Comparison of ENCODE assay signal across 8 mouse cellular contexts in the genomic region with DNA sequence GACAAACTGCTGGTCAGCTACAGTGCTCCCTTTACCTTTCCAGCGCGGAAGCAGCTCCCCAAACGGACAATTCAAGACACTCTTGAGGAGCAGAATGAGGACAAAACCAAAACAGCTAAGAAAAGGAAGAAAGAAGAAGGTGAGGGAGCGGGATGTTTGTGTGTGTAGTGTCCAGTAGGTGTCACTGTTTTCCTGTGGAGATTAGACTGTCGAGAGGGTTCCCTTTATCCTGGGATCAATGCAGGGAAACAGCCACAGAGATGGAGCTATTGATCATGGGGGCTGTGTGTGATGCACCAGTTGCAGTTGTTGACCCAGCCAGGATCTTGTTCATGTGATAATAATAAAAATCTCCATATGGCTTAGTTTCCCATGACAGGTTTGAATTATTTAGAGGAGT. TPM values are rescaled to one million over a fixed set of nuclear protein-coding genes. Genes with fewer than 3 reads are reported as not detected.
DNase-seq lines count a peak whose midpoint lies in the region; ATAC-seq and TF ChIP-seq lines count a peak whose summit lies in the region.

No protein-coding gene starts in this region.

- WGBS in neural tube, embryonic 15.5 days, result 49% methylated on average over 5 of the region's 5 CpGs

- H3K4me3 ChIP-seq in E14TG2a.4 (replicated peaks; ENCODE audit: low read length), result no peak overlapping the region
- H3K4me3 ChIP-seq in neural tube, embryonic 15.5 days (replicated peaks), result no peak overlapping the region

- peaks cover 47% of the 10 kb centered on the region for H3K9me3 ChIP-seq in E14TG2a.4 (ENCODE audit: low read length)
- no peaks in the 10 kb centered on the region for H3K9me3 ChIP-seq in neural tube, embryonic 15.5 days (replicated peaks)

- peaks cover 100% of the 10 kb centered on the region for H3K36me3 ChIP-seq in E14TG2a.4 (ENCODE audit: insufficient read depth, low read length)
- H3K36me3 ChIP-seq in neural tube, embryonic 15.5 days, result peaks cover 68% of the 10 kb centered on the region

- no peaks in the 10 kb centered on the region for H3K4me1 ChIP-seq in E14TG2a.4 (replicated peaks; ENCODE audit: low read depth, low read length)
- H3K4me1 ChIP-seq in neural tube, embryonic 15.5 days, result no peaks in the 10 kb centered on the region

- H3K9ac ChIP-seq in neural tube, embryonic 15.5 days (replicated peaks), result no peak overlapping the region

- H3K4me2 ChIP-seq in neural tube, embryonic 15.5 days, result no peak overlapping the region

- peak; percentile 76 for ATAC-seq in neural tube, embryonic 15.5 days (ENCODE audit: low FRiP score)
- ATAC-seq in monocyte, adult 5-6 weeks (replicated peaks; ENCODE audit: insufficient number of reproducible peaks, low FRiP score, low TSS enrichment, poor library complexity, severe bottlenecking), result no peak

- DNase-seq in kidney, adult 9 months, result peak; percentile 21
- no peak for DNase-seq in kidney, postnatal 14 days
- peak; percentile 64 for DNase-seq in embryo, embryonic 10.5 days (ENCODE audit: low spot score)
- DNase-seq in kidney, postnatal 10 days, result peak; percentile 12
- no peak for DNase-seq in gastrocnemius, postnatal 10 days

- H3K27ac ChIP-seq in neural tube, embryonic 15.5 days (replicated peaks), result no peak overlapping the region

- TF ChIP-seq CTCF in E14TG2a.4 (conservative IDR thresholded peaks at IDR 0.05; ENCODE audit: low read length), result peak; percentile 56

- no peaks in the 10 kb centered on the region for H3K27me3 ChIP-seq in E14TG2a.4 (ENCODE audit: insufficient read depth, low read length)
- H3K27me3 ChIP-seq in neural tube, embryonic 15.5 days (replicated peaks), result no peaks in the 10 kb centered on the region

RNA-seq across cellular contexts. Expression of gene Zswim9, which starts 10.1 kb away (rescaled TPM):
- polyA plus RNA-seq in neural tube, embryonic 15.5 days (2015; fragmentation: Nextera tagmentation; extraction: Ambion mirVana), result 9.4 and 9.6 TPM in 2 replicates
- total RNA-seq in monocyte, adult 5-6 weeks (2017), result 0.95 to 5.6 TPM (median 3.5 TPM) in 3 replicates
- total RNA-seq in gastrocnemius, postnatal 10 days (2021), result 1 to 10 TPM; 5.4 to 7.0 TPM

RNA-seq across cellular contexts. Expression of gene Lig1, which starts 11.5 kb away (rescaled TPM):
- polyA plus RNA-seq in neural tube, embryonic 15.5 days (2015; fragmentation: Nextera tagmentation; extraction: Ambion mirVana), result 29.5 and 48.4 TPM in 2 replicates
- 6.6 to 17.0 TPM (median 6.6 TPM) in 3 replicates for total RNA-seq in monocyte, adult 5-6 weeks (2017)
- 10 to 100 TPM in 1 of 2 experiments, 1 to 10 TPM in 1; 9.6 to 16.5 TPM for total RNA-seq in gastrocnemius, postnatal 10 days (2021)

RNA-seq across cellular contexts. Expression of gene Pla2g4c, which starts 35.8 kb away (rescaled TPM):
- 0.69 and 0.72 TPM in 2 replicates for polyA plus RNA-seq in neural tube, embryonic 15.5 days (2015; fragmentation: Nextera tagmentation; extraction: Ambion mirVana)
- 0.10 TPM in 1 of 3 replicates, not detected in the others for total RNA-seq in monocyte, adult 5-6 weeks (2017)
- total RNA-seq in gastrocnemius, postnatal 10 days (2021), result under 1 TPM in 1 of 2 experiments, not detected in 1; 0.43 TPM

Comparison
In these comparisons a context has a peak if more than half of its experiments do, and no peak if none do; other contexts are left out.
1. DNase-seq: peak in kidney, adult 9 months (single experiment), embryo, embryonic 10.5 days (single experiment) and kidney, postnatal 10 days (single experiment); none in kidney, postnatal 14 days (single experiment) and gastrocnemius, postnatal 10 days (single experiment).